Mouse (Mus musculus): ENCODE data around the gene Olfr575.

GRCm38 (mm10) chr7:102958137-102958536, 438 bp downstream of the Olfr575 start:
- no peak for TF ChIP-seq CTCF (IDR thresholded peaks at IDR 0.05; ENCODE audit: low read depth)
- no peak for TF ChIP-seq EP300 (IDR thresholded peaks at IDR 0.05; ENCODE audit: low read depth)
